Mouse (Mus musculus): Measurements from ENCODE around the gene Pabpn1.
"Not testable (repeated sequence)": the region's sequence is repeated elsewhere in the genome, so short reads cannot be mapped to it uniquely, and the experiment has no call there.

The Pabpn1 gene

DNA sequence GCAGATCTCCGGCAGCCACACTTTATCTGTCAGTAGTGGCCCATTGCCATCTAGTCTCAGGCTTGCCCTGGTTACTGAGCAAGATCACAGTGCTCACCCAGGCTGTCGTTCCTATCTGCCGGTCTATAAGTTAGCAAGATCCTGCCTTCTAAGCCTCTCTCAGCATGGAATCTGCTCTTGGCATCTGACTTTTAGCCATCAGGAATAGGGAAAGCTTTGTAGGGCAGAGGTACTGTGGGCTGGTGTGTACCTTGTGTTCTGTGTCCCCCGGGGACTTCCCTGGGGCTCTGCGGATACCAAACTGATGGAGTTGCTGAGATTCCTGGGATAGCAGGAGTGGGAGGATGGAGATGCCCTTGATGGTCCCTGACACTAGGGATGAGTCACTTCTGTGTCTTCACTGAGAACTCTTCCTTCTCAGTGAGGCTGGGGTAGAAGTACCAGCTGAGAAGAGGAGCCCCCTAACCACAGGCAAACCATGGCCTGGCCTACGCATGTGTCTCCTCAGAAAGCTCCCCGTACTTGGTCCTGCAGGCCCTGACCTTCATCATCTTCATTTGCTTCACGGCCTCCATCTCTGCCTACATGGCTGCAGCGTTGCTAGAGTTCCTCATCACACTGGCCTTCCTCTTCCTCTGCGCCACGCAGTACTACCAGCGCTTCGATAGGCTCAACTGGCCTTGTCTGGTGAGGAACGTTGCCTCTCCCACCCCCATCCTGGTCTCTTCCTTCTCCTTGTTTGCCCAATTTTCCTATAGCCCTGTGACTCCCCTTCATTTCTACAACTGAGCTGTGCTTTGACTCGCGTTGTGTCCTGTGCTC is 45.3 kb downstream of the Pabpn1 start:
- no peak for DNase-seq

GRCm38 (mm10) chr14:54938431-54939219 is 46.3 kb downstream of the Pabpn1 start:
- DNase-seq: no peak

- DNase-seq: peak; percentile 58
Observed at GRCm38 (mm10) chr14:54939434-54940175, 47.3 kb downstream of the Pabpn1 start.

DNA sequence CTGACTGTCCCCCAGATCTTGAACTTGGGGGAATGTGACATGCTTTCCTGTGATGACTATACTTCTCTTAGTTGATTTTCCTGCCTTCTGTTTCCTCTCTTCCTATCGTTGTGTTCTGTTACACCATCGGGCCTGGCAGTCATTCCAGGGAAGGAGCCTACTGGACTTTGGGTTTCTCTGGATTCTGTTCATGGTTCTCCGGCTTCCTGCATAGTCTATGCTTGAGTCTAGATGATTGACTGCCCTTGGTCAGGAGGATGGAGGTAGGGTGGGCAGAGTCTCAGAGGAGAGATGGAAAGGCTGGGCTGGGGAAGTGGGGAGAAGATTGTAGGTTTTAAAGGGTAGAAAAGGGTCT is 47.9 kb downstream of the Pabpn1 start:
- no peak for DNase-seq

DNA sequence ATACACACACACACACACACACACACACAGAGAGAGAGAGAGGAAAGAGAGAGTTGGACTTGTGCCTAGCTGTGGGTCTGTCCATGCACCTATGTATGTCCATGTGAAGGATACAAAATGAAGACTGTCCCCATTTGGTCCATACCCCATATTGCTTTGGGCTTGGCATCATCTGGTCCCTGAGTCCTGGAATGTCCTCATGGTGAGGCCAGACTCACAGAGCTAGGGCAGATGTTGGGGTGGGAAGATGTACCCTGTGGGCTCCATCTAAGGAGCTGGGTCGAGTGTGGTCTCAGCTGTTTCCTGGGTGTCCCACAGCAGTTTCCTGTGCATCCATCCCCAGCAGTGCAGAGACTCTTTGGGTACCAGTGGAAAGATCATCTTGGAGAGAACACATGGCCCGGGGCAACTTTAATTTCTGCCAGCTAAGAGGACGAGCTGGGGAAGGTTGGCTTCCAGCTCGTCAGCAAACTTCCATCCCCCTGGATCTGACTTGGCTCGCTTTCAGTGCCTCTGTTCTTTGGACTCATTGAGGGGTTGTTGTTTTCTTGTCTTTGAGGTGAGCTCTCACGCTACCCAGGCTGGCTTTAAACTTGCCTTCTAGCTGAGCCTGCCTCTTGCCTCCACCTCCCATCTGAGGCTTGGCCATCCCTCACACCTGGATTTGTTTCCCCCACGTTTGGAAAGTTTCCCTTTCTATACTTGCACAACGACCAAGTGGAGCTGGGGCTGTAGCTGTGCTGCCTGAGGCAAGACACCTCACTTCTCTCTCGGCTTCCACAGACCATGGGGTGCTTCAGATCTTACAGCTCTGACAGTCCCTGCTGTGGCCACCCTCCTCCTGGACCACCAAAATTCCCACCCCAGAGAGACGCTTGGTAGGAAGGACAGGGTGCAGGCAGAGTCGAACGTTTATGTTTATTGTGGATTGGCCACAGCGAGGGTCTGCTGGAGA is 49.0 kb downstream of the Pabpn1 start:
- no peak for DNase-seq

DNA sequence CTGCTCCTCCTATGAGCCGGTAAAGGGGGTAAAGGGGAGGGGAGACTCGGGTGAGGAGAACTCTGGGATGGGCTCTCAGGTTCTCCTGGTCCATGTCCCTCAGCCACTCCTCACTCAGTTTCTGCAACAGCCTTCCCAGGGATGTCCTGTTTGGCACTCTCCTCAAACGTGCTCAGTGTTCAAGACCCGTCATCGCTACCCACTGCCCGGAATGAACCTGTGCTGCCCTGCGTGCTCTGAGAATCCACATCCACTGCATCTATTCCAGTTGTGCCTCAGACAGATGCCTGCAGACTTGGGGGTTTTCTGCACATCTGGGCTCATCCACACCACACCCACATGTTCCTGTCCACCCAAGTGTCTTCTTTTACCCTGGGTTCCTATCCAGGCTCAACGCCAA is 50.2 kb downstream of the Pabpn1 start:
- DNase-seq: no peak

- DNase-seq: no peak
Observed at GRCm38 (mm10) chr14:54943971-54944370, 51.7 kb downstream of the Pabpn1 start.

GRCm38 (mm10) chr14:54944939-54945338 is 52.6 kb downstream of the Pabpn1 start:
- DNase-seq: no peak

DNA sequence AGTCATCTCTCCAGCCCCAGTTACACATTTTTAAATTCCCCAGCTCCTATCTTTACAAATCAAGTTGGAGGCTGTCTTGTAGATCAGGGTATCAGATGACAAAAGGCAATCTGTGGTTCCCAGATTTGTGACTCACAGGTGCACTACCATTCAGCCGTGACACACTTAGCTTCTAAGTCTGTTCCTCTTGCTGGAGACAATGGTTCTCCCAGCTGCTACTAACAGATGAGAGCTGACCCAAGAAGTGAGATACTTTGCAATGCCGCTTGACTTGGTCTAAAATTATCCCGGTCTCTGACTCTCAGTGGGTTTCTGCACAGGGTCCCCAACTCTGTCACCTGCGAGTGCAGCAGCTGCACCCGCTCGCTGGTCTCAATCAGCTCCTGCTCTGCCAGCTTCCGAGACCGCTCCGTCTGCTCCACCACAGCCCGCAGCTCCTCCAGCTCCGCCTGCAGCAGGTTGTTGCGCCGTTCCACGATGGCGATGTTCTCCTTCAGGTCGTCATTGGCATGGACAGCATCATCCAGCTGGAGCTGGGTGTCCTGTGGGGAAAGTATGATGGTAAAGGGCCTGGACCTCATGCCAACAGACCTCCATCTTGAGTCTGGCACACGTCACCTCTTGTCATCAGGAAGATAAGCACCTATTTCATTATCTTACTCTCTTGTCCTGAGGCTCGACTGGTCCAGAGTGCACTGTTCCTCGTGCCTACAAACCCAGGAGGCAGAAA is 53.8 kb downstream of the Pabpn1 start:
- no peak for DNase-seq

DNA sequence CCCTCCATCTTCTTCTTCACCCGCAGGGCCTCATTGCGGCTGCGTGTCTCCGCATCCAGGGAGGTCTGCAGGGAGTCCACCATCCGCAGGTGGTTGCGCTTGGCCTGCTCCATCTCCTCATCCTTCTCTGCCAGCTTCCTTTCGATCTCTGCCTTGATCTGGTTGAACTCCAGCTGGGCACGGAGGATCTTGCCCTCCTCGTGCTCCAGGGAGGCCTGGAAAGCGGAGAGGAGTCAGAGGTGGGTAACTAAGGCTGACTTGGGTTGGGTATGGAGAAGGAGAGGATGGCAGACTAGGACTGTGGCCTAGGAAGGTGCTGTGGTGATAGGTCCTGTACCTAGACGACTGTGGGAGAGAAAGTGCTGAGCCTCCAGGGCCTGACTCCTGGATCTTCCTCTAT is 54.7 kb downstream of the Pabpn1 start:
- not testable (repeated sequence) for DNase-seq

All from cerebellum, adult 8-10 months (tissue).